Mouse (Mus musculus) heart, postnatal 0 days (tissue): ENCODE data around the gene Ugt2b35. TPM values are rescaled to one million over a fixed set of nuclear protein-coding genes. Genes with fewer than 3 reads are reported as not detected.

Source experiments
- ATAC-seq: fragments of 200-750 bp; cut with Nextera tagmentation; 2 replicates; pipeline ENCODE4 v1.8.0; 2017; ENCODE audit warnings: low read depth, moderate number of reproducible peaks, moderate library complexity; ENCODE audit not compliant: insufficient read depth
- DNase-seq: peaks from one replicate; pipeline ENCODE4 v3.0.0-alpha.2; 2016; ENCODE audit warnings: low spot score
- H3K27ac ChIP-seq: fragments of 300-500 bp; sonication (generic); 2 replicates; pipeline ENCODE4 v1.5.1; 2014; ENCODE audit warnings: low read depth, mild to moderate bottlenecking
- H3K27me3 ChIP-seq: fragments of 300-500 bp; sonication (generic); 2 replicates; pipeline ENCODE4 v1.6.1; 2014; ENCODE audit warnings: low read length, mixed read lengths; ENCODE audit not compliant: control insufficient read depth, insufficient read depth
- H3K36me3 ChIP-seq: fragments of 300-500 bp; sonication (generic); replicated peaks from 2 replicates; pipeline ENCODE4 v1.6.1; 2014; ENCODE audit warnings: low read length, mixed read lengths; ENCODE audit not compliant: control insufficient read depth, insufficient read depth
- H3K4me1 ChIP-seq: fragments of 300-500 bp; sonication (generic); 2 replicates; pipeline ENCODE4 v1.6.1; 2014; ENCODE audit warnings: antibody characterized with exemption; ENCODE audit not compliant: control insufficient read depth, insufficient read depth
- H3K4me2 ChIP-seq: fragments of 300-500 bp; sonication (generic); 2 replicates; pipeline ENCODE4 v1.6.1; 2014; ENCODE audit warnings: low read depth, mild to moderate bottlenecking, low read length, moderate library complexity
- H3K4me3 ChIP-seq: fragments of 300-500 bp; sonication (generic); 2 replicates; pipeline ENCODE4 v1.5.1; 2014; ENCODE audit warnings: low read depth, low read length
- H3K9ac ChIP-seq: fragments of 300-500 bp; sonication (generic); replicated peaks from 2 replicates; pipeline ENCODE4 v1.6.1; 2014; ENCODE audit warnings: low read depth, low read length, mixed read lengths
- H3K9me3 ChIP-seq: fragments of 300-500 bp; sonication (generic); replicated peaks from 2 replicates; pipeline ENCODE4 v1.6.1; 2016; ENCODE audit warnings: low read length; ENCODE audit not compliant: control insufficient read depth
- CTCF ChIP-seq: IDR thresholded peaks from 2 replicates; pipeline ENCODE4 v1.5.1; 2016; ENCODE audit warnings: antibody characterized with exemption, control low read depth, low read depth
- EP300 ChIP-seq: IDR thresholded peaks from 2 replicates; pipeline ENCODE4 v1.6.1; 2016; ENCODE audit warnings: antibody characterized with exemption, low read depth
- WGBS: fragments of 180-500 bp; shearing (Covaris S2); extraction: QIAGEN DNeasy Blood & Tissue Kit; methylation state at CpG from one replicate; pipeline ENCODE4 v1.1.7; 2014; 5-methylcytosine and 5-hydroxymethylcytosine counted together
- polyA plus RNA-seq: library from polyadenylated mRNA; unstranded; fragments of >200 nt; fragmentation: Nextera tagmentation; extraction: Ambion mirVana; gene quantifications from 2 replicates; pipeline ENCODE4 v1.2.1, GENCODE M21; 2015
- total RNA-seq: library from RNA; depleted of rRNA; stranded (reverse); fragments of >200 nt; gene quantifications from 2 replicates; pipeline ENCODE4 v1.2.3, GENCODE M21; 2014; ENCODE audit warnings: low replicate concordance; rRNA removed

Gene Ugt2b35
- total and polyA plus RNA-seq, 2 experiments from 2014 or later: not detected

DNA sequence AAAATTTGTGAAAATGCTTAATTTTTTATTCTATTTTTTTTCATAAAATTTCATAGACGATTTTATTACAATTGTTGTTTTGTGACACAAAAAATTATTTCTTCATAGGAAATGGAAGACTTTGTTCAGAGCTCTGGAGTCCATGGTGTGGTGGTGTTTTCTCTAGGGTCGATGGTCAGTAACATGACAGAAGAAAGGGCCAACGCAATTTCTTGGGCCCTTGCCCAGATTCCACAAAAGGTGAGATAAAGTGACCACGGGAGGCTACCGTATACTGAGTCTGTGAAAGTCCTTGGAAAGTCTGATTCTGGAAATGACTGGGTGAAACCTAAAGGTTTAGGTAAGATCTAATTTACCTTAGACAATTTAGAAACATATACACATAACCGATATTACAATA, 4.1 kb downstream of the Ugt2b35 start:
- no peaks in the 10 kb centered on the region for H3K4me1 ChIP-seq

DNA sequence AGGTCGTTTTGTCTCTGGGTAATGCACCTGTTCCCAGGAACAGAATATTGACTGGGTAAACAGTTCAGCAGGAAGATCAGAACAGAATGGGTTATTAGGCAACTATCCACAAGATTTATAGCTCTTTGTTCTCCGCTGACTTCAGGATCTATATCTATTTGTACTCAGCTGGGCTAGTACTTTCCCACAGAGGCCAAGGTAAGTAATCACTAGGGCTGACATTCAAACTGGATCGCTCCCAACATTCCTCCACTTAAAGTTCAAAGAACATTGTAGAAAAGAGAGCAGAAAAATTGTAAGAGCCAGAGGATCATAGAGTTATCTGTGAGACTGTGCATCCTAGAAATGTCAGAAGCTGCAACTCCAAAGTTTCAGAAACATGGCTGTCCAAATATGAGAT, 14.8 kb downstream of the Ugt2b35 start:
- 71% methylated on average over 3 of the region's 3 CpGs for WGBS
- ATAC-seq: no peak
- no peaks in the 10 kb centered on the region for H3K9me3 ChIP-seq

More for the DNA sequence above, 4.1 kb downstream of the Ugt2b35 start:
- no peak for ATAC-seq
- Histone ChIP-seq H3K4me3 (no peak overlapping the region), H3K27ac (no peak overlapping the region), H3K9ac (no peak overlapping the region), H3K36me3 (no peaks in the 10 kb centered on the region), H3K27me3 (no peaks in the 10 kb centered on the region), H3K4me2 (no peak overlapping the region), H3K9me3 (no peaks in the 10 kb centered on the region)
- DNase-seq: no peak
- WGBS: 46% methylated on average over 6 of the region's 6 CpGs
- TF ChIP-seq CTCF (no peak), EP300 (no peak)

DNA sequence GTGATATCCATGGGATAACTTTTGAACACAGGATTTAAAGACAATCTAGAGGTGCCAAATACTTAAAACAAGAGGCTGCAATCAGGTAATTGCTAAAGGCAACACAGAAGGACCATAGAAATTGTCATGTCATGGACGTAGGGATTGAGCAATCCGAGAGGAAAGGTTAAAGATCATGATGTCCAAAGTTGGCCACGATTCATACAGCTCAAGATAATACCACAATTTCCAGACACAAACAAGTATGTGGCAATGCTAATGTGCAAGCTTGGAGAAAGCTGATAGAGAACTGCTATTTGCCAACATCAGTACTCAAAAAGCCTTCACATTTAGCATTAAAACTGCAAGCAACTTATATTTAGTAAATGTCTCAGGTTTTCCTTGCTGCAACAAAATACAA, 26.7 kb downstream of the Ugt2b35 start:
- WGBS: 55% methylated on average over 3 of the region's 3 CpGs
- no peak for TF ChIP-seq CTCF
- TF ChIP-seq EP300: no peak
- ATAC-seq: no peak
- H3K27me3 ChIP-seq: no peaks in the 10 kb centered on the region
- H3K4me3 ChIP-seq: no peak overlapping the region
- H3K27ac ChIP-seq: no peak overlapping the region
- H3K9ac ChIP-seq: no peak overlapping the region
- no peaks in the 10 kb centered on the region for H3K9me3 ChIP-seq
- DNase-seq: no peak
- H3K4me1 ChIP-seq: no peaks in the 10 kb centered on the region
- H3K4me2 ChIP-seq: no peak overlapping the region
- H3K36me3 ChIP-seq: no peaks in the 10 kb centered on the region

More for the DNA sequence above, 14.8 kb downstream of the Ugt2b35 start:
- Histone ChIP-seq H3K4me1 (no peaks in the 10 kb centered on the region), H3K27me3 (no peaks in the 10 kb centered on the region), H3K9ac (no peak overlapping the region), H3K4me3 (no peak overlapping the region), H3K4me2 (no peak overlapping the region), H3K36me3 (no peaks in the 10 kb centered on the region), H3K27ac (no peak overlapping the region)
- DNase-seq: no peak
- TF ChIP-seq CTCF (no peak), EP300 (no peak)

DNA sequence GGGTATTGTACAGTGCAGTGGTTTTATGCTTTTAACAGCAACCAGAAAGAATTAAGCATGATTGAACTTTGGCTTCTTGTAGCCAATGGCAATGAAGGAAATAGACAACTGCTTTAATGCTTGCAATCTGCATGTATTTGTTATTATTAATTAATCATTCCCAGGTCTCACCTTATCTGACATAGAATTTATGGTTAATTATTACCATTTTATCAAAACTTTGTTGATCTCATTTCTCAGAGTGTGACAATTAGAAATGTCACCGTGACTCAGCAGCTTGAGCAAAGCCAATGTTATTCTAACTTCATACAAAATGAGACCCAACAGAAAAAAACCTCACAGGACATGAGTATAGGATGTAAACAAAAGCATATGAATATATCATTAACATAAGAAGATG, 30.0 kb downstream of the Ugt2b35 start:
- ATAC-seq (no peak), DNase-seq (no peak)
- H3K4me3 ChIP-seq: no peak overlapping the region
- H3K27ac ChIP-seq: no peak overlapping the region
- H3K4me2 ChIP-seq: no peak overlapping the region
- TF ChIP-seq EP300 (no peak), CTCF (no peak)
- 58% methylated on average over 1 of the region's 1 CpGs for WGBS
- no peaks in the 10 kb centered on the region for H3K9me3 ChIP-seq
- no peaks in the 10 kb centered on the region for H3K36me3 ChIP-seq
- H3K27me3 ChIP-seq: no peaks in the 10 kb centered on the region
- no peaks in the 10 kb centered on the region for H3K4me1 ChIP-seq
- no peak overlapping the region for H3K9ac ChIP-seq

Other genes starting within 250 kb of the Ugt2b35 start
- gene Ythdc1, start 196.6 kb upstream of the Ugt2b35 start, total RNA-seq: 20.0 and 56.7 TPM in 2 replicates
- gene Ythdc1, start 196.6 kb upstream of the Ugt2b35 start, polyA plus RNA-seq: 16.9 and 18.7 TPM in 2 replicates
- gene Ugt2b34, start 93.9 kb upstream of the Ugt2b35 start, total RNA-seq: 0.23 TPM in 1 of 2 replicates, not detected in the other
- not detected in 2 replicates for gene Ugt2b34, start 93.9 kb upstream of the Ugt2b35 start, polyA plus RNA-seq
- not detected in 2 replicates for gene Ugt2b1, start 74.3 kb upstream of the Ugt2b35 start, total RNA-seq
- gene Ugt2b1, start 74.3 kb upstream of the Ugt2b35 start, polyA plus RNA-seq: not detected in 2 replicates
- gene Ugt2b36, start 91.7 kb downstream of the Ugt2b35 start, total RNA-seq: not detected in 2 replicates
- gene Ugt2b36, start 91.7 kb downstream of the Ugt2b35 start, polyA plus RNA-seq: not detected in 2 replicates
- not detected in 2 replicates for gene Ugt2b5, start 139.5 kb downstream of the Ugt2b35 start, total RNA-seq
- gene Ugt2b5, start 139.5 kb downstream of the Ugt2b35 start, polyA plus RNA-seq: not detected in 2 replicates